Mouse (Mus musculus): ENCODE results near the gene Dnah7b.
"Not testable (repeated sequence)": the region's sequence is repeated elsewhere in the genome, so short reads cannot be mapped to it uniquely, and the experiment has no call there.

Gene Dnah7b

DNA sequence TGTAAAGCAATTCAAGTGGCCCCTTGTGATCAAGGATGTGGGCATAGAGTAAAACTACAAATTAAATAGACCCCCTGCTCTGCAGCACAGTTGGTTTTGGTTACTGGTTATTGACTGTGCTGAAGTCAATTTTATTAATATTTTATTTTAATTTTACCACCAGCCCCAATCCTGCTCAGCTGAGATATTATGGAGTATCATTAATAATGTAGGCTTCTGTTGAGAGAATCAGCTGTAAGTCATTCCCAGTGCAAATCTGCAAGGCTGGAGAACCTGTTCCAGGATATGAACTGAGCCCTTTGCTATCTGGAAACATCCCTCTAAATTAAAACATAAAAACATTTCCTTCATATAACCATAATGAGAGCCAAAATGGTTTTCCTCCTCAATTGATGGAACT lies 259.8 kb downstream of the Dnah7b start:
- not testable (repeated sequence) for DNase-seq

- DNase-seq: not testable (repeated sequence)
Observed at GRCm38 (mm10) chr1:46345301-46345700, 279.2 kb downstream of the Dnah7b start.

- not testable (repeated sequence) for DNase-seq
Observed at GRCm38 (mm10) chr1:46380641-46381040, 314.5 kb downstream of the Dnah7b start.

DNA sequence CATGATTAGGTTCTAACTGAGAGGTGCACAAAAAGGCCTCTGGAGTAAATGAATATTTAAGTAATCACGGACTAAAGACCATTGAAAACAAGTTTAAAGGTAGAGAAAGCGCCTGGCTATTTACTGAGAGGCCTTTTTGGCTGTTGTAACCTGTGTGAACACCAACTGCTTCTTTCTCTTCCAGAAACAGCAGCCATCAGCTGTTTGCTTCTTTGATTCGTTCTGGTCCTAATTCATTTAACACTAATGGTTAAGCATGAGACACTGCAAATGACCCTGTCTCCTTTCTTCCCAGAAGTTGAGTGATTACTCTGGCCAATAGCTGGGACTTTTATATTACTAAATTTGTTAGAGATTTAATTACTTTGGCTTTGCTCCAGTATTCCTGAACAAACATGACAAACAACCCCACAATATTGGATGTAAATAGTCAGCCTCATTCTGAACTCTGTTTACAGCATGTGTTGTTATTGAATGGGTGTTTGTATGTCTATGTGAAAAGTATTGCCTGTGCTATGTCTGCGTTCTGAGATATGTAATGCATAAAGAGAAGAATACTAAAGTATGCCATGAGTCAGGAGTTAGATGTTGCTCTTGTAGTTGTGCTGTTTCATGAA lies 328.7 kb downstream of the Dnah7b start:
- DNase-seq: not testable (repeated sequence)

DNA sequence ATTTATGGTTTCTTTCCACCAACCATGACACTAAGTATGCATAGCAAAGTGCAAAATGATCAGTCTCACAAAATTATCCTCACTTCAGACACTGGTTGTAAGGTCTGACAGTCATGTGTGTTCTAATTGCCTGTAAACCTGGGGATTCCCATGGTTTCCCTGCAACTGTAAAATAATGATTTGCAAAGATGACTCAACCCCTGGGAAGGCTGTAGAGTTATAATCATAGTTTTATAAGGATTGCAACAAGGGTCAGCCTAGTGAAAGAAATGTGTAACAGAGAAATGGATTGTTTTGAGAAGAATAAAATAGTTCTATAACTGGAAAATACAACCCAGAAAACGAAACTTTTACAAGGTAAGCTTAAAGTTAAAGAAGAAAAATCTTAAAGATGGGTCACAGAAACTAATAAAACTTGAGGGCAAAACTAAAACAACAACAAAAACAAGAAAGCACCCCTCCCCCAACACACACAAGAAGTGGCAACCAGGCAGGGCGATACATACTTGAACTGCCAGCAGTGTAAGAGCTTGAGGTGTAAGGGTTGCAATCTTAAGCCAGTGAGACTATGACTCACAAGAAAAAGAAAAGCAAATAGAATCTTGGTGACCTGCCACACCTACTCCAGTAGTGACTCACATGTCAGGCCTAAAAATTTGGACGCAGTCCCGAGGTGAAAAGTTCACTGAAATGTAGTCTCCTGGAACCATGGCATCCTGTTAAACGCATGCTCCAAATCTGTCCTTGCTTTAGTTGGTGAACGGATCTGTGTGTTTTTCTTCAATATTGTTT lies 342.4 kb downstream of the Dnah7b start:
- DNase-seq: peak; percentile 52

DNA sequence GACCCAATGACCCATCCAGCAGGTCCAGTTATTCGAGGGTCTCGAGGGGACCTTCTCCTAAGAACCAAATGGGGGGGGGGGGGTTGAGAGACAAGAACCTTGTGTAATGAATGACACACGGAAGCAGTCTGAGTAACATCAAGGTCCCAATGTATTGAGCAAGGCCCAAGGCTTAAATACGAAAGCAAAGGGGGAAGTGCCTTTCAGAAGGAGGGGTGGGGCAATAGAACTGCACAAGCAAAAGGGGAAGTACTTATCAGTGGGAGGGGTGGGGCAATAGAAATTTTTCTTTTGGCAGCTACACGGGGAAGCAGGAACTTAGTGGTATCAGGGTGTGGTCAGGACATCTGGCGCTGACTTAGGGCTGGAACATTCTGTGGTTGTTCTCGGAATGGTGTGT lies 348.7 kb downstream of the Dnah7b start:
- DNase-seq: peak; percentile 2

DNA sequence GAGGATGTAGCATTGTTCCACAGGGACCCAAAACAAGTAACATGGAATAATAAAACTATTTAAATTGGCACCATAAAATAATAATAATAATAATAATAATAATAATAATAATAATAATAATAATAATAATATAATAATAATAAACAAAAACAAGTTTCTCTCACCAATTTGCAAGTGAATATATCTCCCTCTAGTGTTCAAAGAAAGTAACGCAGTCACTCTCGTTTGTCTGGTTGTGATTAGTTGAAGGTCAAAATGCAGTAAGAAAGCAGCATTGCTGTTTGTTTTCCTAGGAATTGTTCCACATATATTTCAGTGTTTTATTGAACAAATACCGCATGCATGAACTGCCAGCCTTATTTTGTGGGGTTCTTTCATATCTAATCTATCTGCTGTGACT lies 350.8 kb downstream of the Dnah7b start:
- not testable (repeated sequence) for DNase-seq

GRCm38 (mm10) chr1:46418966-46419365 lies 352.9 kb downstream of the Dnah7b start:
- DNase-seq: peak; percentile 4
